Mouse (Mus musculus): ENCODE results near the gene Hnrnpf. TPM values are rescaled to one million over a fixed set of nuclear protein-coding genes. Genes with fewer than 3 reads are reported as not detected.

Hnrnpf gene
- total and polyA plus RNA-seq, 3 experiments, result 598 to 1,196 (median 790) TPM

DNA sequence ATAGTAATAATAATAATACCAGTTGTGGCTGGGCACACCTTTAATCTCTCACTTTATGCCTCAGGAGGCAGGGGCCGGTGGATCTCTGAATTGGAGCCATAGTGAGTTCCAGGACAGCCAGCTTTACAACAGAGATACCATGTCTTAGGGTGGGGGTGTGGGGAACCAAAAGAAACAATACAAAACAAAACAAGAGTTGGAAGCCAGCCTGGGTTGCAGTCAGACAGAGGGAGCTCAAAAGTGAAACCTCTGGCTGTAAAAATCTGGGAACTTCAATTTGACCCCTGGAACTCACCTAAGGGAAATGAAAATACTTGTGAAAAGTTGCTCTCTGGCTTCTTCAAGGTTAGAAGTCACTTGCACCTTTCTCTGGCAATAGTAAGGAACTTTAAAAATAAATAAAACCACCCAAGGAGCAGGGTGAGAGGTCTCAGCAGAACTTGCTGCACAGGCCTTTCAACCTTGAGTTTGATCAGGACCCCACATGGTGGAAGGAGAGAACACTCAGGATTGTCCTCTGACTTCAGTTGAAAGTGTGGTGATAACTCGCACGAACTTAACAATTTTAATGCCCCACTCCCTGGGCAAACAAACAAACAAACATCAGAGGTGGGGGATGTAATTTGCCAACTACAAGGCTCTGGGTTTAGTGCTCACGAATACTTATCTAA lies 5.3 kb downstream of the Hnrnpf start:
- Histone ChIP-seq H3K4me2 (ENCODE audit: insufficient read depth, low read depth, poor library complexity, severe bottlenecking) (peak overlapping the region; percentile 88), H3K79me2 (replicated peaks; ENCODE audit: control insufficient read depth, extremely low read depth, insufficient read depth, poor library complexity, severe bottlenecking) (peaks cover 89% of the 10 kb centered on the region), H3K4me1 (ENCODE audit: control insufficient read depth in 1 of 2, insufficient read depth in 2 of 2) (peaks cover 7 to 27% of the 10 kb centered on the region in 2 experiments; a peak in 3 of 4 replicates), H3K27me3 (replicated peaks) (no peaks in the 10 kb centered on the region), H3K9ac (ENCODE audit: insufficient read depth, low read depth) (peak overlapping the region; percentile 90; the same call in 1 of the 2 replicates), H3K36me3 (replicated peaks in 1 of 2; ENCODE audit: control insufficient read depth in 1 of 2, insufficient read depth in 1 of 2, low read length in 1 of 2) (peaks cover 0 to 8% of the 10 kb centered on the region in 2 experiments), H3K27ac (ENCODE audit: insufficient read depth, low read depth) (no peak overlapping the region), H3K9me3 (replicated peaks; ENCODE audit: low read length) (no peaks in the 10 kb centered on the region), H3K4me3 (replicated peaks in 1 of 3; ENCODE audit: low read depth in 2 of 3, low read length in 2 of 3, poor library complexity in 1 of 3) (peak overlapping the region in 2 of 3 experiments; percentile 57 to 73)
- dilution Hi-C loops (cut with MboI; ENCODE audit: extremely low pct_ligation_motif_present, extremely low pct_unique_long_range_greater_than_20kb, low sequenced_read_pairs) (no loop called here), in situ Hi-C loops (cut with MboI; ENCODE audit: low pct_ligation_motif_present, low pct_unique_long_range_greater_than_20kb, low sequenced_read_pairs) (no loop called here)
- TF ChIP-seq ELF1 (IDR thresholded peaks at IDR 0.05; ENCODE audit: low read depth, low read length), result no peak
- no peak for DNase-seq (ENCODE audit: extremely low read depth)

DNA sequence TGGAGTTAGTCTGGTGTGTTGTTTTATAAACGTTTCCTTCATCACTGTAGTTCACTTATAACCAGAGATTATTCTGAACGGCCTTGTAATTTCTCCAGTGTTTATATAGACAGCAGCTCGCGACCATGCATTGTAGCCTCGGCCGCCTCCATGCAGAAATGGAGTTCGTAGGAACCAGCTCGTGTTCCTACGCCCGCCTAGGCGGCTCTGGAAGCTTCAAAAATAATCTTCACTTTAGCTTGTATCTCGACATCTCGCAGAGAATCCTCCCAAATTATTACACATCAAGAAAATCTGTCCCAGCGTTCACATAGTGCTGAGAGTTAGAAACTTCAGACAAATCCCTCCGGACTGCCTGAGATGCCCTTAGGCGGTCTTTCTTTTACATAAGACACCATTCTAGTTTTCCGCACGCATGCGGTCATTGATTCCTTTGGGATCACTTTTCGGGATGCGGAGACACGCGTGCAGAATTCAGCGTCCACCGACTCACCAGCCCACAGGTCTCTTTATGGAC lies 5.9 kb downstream of the Hnrnpf start:
- H3K4me2 ChIP-seq (ENCODE audit: insufficient read depth, low read depth, poor library complexity, severe bottlenecking), result peak overlapping the region; percentile 88; the same call in 1 of the 2 replicates

More for the DNA sequence above, 5.9 kb downstream of the Hnrnpf start:
- in situ Hi-C loops (cut with MboI; ENCODE audit: low pct_ligation_motif_present, low pct_unique_long_range_greater_than_20kb, low sequenced_read_pairs), result no loop called here
- H3K4me1 ChIP-seq (ENCODE audit: control insufficient read depth in 1 of 2, insufficient read depth in 2 of 2), result peaks cover 7 to 31% of the 10 kb centered on the region in 2 experiments; a peak in 3 of 4 replicates
- H3K9ac ChIP-seq (ENCODE audit: insufficient read depth, low read depth), result peak overlapping the region; percentile 90
- H3K27ac ChIP-seq (ENCODE audit: insufficient read depth, low read depth), result no peak overlapping the region
- dilution Hi-C loops (cut with MboI; ENCODE audit: extremely low pct_ligation_motif_present, extremely low pct_unique_long_range_greater_than_20kb, low sequenced_read_pairs), result no loop called here
- no peak; the same call in 1 of the 2 replicates for TF ChIP-seq MXI1 (IDR thresholded peaks at IDR 0.05; ENCODE audit: low read depth, low read length)
- no peak; the same call in 1 of the 2 replicates for TF ChIP-seq MAX (IDR thresholded peaks at IDR 0.05; ENCODE audit: low read length)
- no peak for TF ChIP-seq CTCF (conservative IDR thresholded peaks at IDR 0.05 in 1 of 2, IDR thresholded peaks at IDR 0.05 in 1 of 2; ENCODE audit: low read depth in 2 of 2, low read length in 2 of 2)
- TF ChIP-seq MAZ (IDR thresholded peaks at IDR 0.05; ENCODE audit: low read depth, low read length), result 0 out of 2 replicates have a peak, but pooled peaks have one; percentile 92
- 0 out of 2 replicates have a peak, but pooled peaks have one; percentile 15 for TF ChIP-seq CHD2 (IDR thresholded peaks at IDR 0.05; ENCODE audit: low read length)
- peak; percentile 38; the same call in 1 of the 2 replicates for TF ChIP-seq TCF12 (IDR thresholded peaks at IDR 0.05; ENCODE audit: low read depth, low read length)
- no peak for TF ChIP-seq ETS1 (conservative IDR thresholded peaks at IDR 0.05; ENCODE audit: low read depth, low read length)
- TF ChIP-seq USF2 (conservative IDR thresholded peaks at IDR 0.05; ENCODE audit: low read depth, low read length), result no peak
- TF ChIP-seq NRF1 (IDR thresholded peaks at IDR 0.05; ENCODE audit: low read depth, low read length), result no peak
- TF ChIP-seq MAFK (IDR thresholded peaks at IDR 0.05; ENCODE audit: insufficient replicate concordance, low read length), result no peak
- TF ChIP-seq MEF2A (IDR thresholded peaks at IDR 0.05; ENCODE audit: borderline replicate concordance, low read depth, low read length), result no peak
- 0 out of 2 replicates have a peak, but pooled peaks have one; percentile 10 for TF ChIP-seq NELFE (IDR thresholded peaks at IDR 0.05; ENCODE audit: low read depth, low read length)
- TF ChIP-seq EP300 (IDR thresholded peaks at IDR 0.05; ENCODE audit: low read length), result peak; percentile 31; the same call in 1 of the 2 replicates
- no peak for TF ChIP-seq PAX5 (IDR thresholded peaks at IDR 0.05; ENCODE audit: low read length)
- peak; percentile 79 for TF ChIP-seq MYC (IDR thresholded peaks at IDR 0.05; ENCODE audit: low read depth, low read length)
- no peak for TF ChIP-seq HCFC1 (IDR thresholded peaks at IDR 0.05; ENCODE audit: low read depth, low read length)
- no peak for TF ChIP-seq ZNF384 (IDR thresholded peaks at IDR 0.05; ENCODE audit: low read depth, low read length)
- 0 out of 2 replicates have a peak, but pooled peaks have one; percentile 22 for TF ChIP-seq E2F4 (IDR thresholded peaks at IDR 0.05; ENCODE audit: insufficient replicate concordance, low read depth, low read length)
- TF ChIP-seq POLR2A (IDR thresholded peaks at IDR 0.05; ENCODE audit: low read depth, low read length), result no peak; the same call in 1 of the 2 replicates
- TF ChIP-seq POLR2AphosphoS2 (IDR thresholded peaks at IDR 0.05; ENCODE audit: low read depth, low read length), result peak; percentile 6; the same call in 1 of the 2 replicates
- no peak for TF ChIP-seq RCOR1 (conservative IDR thresholded peaks at IDR 0.05; ENCODE audit: low read depth, low read length)
- no peak for TF ChIP-seq RAD21 (IDR thresholded peaks at IDR 0.05; ENCODE audit: low read depth, low read length)
- TF ChIP-seq KAT2A (IDR thresholded peaks at IDR 0.05; ENCODE audit: insufficient replicate concordance, low read length), result 0 out of 2 replicates have a peak, but pooled peaks have one; percentile 17
- TF ChIP-seq SMC3 (IDR thresholded peaks at IDR 0.05; ENCODE audit: low read depth, low read length), result no peak
- peak; percentile 37 for TF ChIP-seq SIN3A (IDR thresholded peaks at IDR 0.05; ENCODE audit: low read length)
- no peak for TF ChIP-seq GABPA (IDR thresholded peaks at IDR 0.05; ENCODE audit: insufficient replicate concordance, low read depth, low read length)
- H3K27me3 ChIP-seq (replicated peaks), result no peaks in the 10 kb centered on the region
- H3K36me3 ChIP-seq (replicated peaks in 1 of 2; ENCODE audit: control insufficient read depth in 1 of 2, insufficient read depth in 1 of 2, low read length in 1 of 2), result peaks cover 0 to 10% of the 10 kb centered on the region in 2 experiments
- no peaks in the 10 kb centered on the region for H3K9me3 ChIP-seq (replicated peaks; ENCODE audit: low read length)
- H3K79me2 ChIP-seq (replicated peaks; ENCODE audit: control insufficient read depth, extremely low read depth, insufficient read depth, poor library complexity, severe bottlenecking), result peaks cover 88% of the 10 kb centered on the region
- DNase-seq (ENCODE audit: extremely low read depth), result no peak
- H3K4me3 ChIP-seq (replicated peaks in 1 of 3; ENCODE audit: low read depth in 2 of 3, low read length in 2 of 3, poor library complexity in 1 of 3), result peak overlapping the region; percentile 39 to 73 (median 57)

Data from CH12.LX (cell line).